Mouse (Mus musculus) urinary bladder, postnatal 36 days (tissue): ENCODE data around the gene B9d2.

Experiments
- DNase-seq, 2 experiments: peaks; one replicate each; pipeline ENCODE4 v3.0.0; 2022; ENCODE audit warnings: low spot score in 2 of 2, mixed read lengths in 1 of 2

B9d2 gene

DNA sequence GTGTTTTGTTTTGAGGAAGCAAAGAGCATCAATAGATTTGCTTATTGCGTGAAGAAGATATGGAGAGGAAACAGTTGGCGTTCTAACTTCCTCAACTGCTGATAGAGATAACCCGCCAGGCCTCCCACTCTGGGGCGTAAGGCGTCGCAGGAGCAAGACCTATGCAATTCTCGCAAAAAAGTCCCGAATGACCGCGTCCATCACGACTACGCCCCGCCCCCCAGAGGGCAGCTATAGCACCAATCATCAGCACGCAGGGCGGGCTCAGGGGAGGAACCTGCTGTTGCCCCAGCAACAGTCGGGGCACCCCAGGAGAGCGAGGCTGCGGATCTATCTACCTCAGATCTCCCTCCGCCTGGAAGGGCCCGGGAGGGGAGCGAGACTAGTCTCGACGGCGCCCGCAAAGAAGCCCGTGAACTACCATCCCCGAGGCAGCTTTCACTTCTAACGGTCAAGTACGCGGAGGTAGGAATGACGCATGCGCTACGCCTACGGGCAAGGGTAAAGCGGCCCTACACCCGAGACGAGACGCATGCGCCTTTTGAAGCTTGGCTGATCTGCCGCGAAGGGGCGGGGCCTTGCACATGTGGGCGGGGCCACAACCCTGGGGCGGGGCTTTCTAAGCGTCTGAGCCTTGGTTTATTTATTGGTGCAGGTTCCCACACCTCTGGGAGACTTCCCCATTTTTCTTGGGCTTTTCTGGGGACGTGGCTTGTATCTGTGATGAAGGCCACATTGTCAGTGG is at the start of gene B9d2:
Gene B9d2, plus strand, starts transcription at position 267 of the 745 bp plus-strand sequence.
- peak; percentile 96 for DNase-seq

DNA sequence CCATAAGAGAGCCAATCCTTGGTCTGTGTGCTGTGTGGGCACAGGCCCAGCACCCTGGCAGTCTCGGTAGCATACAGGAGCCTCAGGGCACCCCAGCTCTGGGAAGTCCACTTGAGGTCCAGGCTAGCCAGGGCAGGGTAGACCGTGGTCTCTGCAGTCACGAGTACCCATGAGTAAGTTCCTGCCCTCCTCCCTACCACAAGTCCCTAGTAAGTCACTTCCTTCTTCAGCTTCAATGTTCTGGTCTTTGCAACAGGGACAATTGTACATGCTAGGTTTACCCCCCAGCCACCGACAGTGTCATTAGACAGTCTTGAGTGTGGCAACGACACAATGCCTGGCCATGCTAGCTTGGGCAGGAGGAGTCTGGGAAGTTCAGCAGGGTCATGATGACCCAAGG is 47.9 kb upstream of the B9d2 start:
- DNase-seq: no peak

DNA sequence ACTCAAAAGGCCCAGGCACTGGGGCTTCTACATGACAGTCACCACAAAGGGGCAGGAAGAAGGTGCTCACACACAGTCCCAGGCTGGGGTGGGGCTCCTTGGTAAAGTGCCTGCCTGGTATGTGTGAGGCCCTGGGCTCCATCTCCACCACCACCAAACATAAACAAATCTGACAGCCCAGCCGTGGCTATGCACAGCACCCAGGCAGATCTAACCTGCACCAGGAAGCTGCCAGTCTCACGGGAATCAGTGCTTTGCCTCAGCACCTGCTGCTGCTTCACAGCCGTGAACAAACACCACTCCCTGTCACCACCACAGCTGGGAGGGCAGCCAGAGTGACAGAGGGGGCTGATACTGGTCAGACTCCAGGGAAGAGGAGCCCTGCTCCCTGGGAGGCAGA is 44.2 kb upstream of the B9d2 start:
- DNase-seq: no peak

DNA sequence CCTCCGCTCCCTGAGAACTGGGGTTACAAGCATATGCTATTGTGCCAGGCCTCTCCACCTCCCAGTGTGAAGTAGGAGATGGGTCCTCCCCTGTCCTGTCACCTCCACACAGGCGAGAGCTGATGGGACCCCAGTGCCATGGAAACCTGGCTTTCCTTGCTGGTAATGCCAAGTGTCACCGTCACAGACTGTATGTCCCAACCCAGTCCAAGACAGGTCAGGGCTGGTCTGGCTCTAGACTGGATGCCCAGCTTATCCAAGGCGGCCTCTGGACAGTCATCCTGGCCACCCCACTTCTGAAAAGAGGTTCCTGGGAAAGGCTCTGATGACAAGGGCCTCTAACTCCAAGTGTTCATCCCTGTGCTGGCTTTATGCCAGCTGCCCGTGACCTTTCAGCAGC is 43.5 kb upstream of the B9d2 start:
- DNase-seq: no peak

DNA sequence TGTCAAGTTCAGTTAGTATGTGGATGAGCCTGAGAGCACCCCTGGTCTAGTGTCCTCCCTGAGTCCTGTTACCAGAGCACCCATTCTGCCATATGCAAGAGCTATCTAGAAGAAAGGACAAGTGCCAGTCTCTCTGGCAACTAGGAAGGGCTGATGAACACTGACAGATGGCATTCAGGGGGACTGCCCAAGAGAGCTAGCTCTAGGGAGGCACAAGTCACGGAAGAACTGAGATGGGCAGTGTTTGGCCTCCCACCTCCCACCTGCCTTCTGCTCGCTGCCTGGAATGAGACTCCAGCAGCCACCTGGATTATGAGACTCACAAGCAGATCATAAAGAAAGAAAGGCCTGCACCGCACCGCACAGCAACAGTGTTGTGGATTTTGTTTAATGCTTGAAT is 40.8 kb upstream of the B9d2 start:
- no peak for DNase-seq

DNA sequence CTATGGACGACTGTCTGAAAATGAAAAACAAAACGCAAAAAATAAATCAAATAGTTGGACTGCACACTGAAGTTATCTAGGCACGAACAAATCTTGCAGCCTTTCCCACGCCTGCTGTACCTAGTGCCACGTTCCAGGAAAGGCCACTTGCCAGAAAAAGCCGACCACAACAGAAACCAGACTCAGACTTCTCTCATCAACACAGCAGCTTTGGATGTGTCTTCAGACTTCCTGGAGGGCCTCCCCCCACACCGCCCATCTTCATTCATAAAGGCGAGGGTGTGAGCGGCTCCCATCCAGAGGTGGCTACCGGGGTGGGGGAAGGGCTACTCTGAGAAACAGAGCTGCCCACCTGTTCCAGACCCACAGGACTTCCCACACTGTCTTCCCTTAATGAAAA is 36.4 kb upstream of the B9d2 start:
- DNase-seq: no peak

DNA sequence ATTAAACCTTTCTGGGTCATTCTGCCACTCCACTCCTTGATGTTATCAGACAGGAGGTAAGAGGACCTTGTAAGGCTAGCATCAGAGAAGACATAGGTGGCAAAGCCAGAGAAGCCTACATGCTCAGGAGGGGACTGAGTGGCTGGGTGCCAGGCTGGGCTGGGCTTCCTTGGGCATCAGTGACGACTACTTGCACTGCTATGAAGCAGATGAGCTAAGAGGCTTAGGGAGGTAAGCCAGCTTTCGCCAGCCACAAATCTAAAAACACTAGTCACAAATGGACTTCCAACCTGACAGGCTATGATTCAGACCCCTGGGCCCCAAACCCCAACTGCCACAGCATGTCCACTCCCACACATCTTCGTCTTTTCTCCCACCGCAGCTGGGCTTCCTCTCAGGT is 35.9 kb upstream of the B9d2 start:
- DNase-seq: no peak

DNA sequence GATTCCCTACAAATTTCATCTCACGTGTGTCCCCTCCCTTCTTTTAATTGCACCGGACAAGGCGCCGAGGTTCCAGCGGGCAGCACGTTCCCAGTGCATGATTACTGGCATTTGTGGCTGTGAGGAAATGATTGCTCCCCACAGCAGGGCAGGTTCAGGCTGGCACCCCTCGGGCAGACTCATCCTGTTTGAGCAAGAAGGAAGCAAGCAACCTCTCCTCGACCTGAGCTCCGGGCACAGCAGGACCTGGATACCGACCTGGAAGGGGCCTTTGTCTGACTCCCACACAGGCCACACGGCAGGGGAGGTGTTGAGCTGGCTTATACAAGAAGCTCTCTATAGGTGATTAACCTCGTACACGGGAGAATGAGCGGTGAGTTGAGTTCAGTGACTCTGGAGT is 35.5 kb upstream of the B9d2 start:
- DNase-seq: peak; percentile 32 to 70

DNA sequence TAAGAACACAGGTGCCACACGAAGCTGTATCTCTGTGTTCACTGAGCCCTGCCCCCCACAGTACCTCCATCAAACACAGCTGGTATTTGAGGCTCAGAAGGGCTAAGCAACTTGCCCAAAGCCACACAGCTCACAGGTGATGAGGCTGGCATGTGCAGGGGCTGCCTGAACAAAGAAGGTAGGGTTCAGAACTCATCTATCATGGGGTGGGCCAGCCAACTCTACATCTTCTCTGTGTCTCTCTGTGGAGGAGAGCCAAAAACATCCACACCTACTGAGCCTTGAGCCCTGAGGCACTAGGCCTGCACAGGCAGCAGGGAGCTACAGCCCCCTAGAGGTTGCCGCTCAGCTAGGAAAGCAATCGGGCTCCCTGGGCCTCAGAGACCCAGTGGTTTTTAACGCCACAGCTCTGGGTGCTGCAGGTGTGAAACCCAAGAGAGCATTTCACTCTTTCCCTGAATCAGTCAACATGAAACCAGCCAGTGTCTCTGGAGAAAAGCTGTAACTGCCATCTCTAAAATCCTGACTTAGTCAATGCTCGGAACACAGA is 32.9 kb upstream of the B9d2 start:
- DNase-seq: no peak

DNA sequence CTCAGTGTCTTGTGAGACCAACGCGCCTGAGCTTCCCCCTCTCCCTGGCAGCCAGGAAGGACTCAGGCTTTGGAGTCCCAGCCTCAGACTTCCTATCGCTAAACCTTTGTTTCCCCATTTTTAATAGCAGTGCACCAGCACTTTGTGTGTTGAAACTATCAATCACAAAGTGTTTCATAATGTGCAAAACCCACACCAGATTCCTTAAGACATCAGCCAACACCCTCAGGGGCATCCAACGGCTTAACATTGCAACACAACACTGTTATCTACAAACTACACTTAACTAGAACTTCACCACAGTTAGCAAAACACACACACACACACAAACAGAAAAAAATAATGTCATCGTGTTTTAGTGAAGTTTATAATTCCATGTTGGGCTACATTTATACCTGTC is 30.7 kb upstream of the B9d2 start:
- DNase-seq: no peak

DNA sequence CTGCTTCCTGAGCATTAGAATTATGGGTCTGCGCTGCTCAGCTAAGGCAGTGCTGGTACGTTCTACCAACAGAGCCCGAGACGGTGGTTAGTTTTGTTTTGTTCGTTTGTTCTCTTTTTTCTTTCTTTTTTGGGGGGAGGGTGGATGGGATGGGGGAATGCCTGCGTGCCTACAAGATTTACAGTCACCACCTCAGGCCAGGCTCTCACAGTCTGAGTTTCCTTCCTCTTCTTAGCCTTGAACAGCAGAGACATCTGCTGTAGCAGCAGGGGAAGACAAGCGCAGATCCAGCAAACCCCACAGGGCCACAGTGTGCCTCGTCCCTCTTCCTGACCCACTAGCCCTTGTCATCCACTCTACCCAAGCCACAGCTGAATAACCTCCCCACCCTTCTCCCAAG is 29.3 kb upstream of the B9d2 start:
- no peak for DNase-seq

DNA sequence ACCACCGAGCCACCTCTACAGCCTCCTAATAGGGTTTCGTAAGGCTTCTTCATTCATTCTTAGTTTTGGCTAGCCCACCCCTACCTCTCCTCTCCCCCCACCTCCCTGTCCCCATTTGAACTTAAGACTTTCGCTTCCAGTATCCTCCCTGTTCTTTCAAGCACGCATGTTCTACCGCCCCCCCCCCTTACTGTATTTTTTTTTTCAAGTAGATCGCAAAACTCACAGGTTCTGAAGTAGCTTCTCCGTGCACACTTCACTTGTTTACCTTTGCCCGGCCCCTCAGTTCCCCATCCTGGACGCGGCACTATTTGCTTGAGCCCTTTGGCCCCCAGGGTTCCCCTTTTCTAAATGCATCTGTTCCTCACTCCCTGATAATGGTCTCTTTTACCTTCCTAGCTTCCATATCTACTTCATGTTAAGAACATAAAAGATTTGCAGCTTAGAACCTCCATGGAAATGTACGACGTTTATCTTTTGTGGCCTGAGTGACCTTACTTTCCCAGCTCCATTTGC is 28.3 kb upstream of the B9d2 start:
- DNase-seq: no peak

DNA sequence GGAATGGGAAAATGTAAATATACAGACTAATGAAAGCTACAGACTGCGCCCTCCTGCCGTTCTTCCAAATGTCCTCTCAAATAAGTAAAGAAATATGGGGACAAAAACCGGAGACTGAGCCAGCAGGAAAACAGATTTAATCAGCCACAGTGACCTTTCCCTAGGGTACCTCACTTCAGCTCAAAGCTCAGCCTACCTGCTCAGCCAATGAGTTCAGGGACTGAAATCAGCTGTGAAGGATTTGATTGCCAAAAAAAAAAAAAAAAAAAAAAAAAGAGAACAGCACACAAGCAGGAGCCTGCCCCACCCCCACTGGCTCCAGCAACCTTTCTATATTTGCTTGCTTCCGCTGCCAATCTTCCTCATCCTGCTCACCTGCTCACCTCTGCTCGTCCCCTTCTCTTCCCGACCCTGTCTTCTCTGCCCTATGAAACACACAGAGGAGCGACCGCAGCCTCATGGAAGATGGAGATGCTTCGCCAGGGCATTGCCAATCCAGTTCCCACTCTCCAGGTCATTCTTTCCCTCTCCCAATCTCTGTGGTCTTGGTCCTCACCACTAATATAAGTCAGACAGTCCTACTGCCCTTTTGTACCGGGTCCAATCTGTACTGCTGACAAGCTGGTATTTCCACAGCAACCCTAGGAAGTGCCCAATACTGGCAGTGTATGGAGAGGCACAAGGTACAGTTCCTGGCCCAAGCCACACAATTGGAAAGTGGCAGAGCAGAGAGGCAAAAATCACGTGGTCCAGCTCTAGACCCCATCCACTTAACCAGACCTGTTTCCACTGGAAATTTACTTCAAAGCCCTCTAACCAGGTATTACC is 24.8 kb upstream of the B9d2 start:
- peak in 1 of 2 experiments; percentile 44 for DNase-seq

DNA sequence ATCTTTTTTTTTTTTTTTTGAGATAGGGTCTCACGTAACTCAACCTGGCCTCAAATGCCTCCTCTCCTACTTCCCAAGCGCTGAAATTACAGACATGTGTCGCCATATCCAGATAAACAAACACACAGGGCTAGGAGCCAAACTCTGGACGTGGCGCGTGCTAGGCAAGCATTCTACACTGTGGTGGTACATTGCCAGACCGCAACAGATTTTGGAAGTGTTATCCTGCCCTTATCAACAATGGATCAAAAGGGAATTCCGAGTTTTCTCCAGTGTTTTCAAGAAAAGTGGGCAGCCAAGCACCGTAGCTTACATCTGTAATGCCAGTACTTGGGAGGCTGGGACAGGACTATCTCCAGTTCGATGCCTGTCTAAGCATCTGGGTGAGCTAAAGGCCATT is 22.8 kb upstream of the B9d2 start:
- DNase-seq: peak in 1 of 2 experiments; percentile 33

DNA sequence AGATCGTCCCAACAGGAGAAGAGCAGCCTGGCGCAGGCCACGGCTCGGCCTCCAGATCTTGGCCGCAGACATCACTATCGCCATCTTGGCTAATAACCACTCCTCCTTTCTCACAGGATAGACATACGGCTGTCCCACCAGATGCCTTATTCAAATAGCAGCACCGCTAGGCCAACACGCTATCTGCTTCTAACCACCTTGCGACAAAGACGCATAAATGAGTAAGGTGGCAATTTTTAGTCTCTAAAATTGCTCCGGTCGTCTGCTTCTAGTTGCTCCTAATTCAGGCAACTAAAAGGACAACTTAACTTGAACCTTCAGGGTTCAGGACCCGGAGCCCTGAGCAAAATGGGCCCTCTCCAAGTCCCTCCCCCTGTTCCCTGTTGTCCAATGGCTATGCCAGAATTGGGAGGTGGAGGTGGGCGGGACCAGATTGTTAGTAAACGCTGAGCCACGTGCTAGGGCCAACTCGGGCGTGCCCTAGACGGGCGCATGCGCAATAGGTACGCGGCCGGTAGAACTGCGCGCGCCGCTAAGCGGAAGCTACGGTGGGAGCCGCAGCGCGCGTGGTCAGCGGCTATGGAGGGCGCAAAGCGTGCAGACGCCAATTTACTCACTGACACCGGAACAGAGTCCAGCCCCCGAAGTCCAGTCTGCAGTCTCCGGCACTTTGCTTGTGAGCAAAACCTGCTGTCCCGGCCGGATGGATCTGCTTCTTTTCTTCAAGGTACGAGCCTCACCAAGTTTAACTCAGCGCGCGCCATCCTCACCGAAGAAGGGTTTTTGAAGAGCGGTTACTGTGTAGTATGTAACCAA is 21.7 kb upstream of the B9d2 start, which contains the start of the genes Bckdha and Exosc5:
Gene Bckdha, minus strand, starts transcription at position 325 of the 816 bp plus-strand sequence.
Gene Exosc5, plus strand, starts transcription at position 508 of the 816 bp plus-strand sequence.
- peak; percentile 99 for DNase-seq

DNA sequence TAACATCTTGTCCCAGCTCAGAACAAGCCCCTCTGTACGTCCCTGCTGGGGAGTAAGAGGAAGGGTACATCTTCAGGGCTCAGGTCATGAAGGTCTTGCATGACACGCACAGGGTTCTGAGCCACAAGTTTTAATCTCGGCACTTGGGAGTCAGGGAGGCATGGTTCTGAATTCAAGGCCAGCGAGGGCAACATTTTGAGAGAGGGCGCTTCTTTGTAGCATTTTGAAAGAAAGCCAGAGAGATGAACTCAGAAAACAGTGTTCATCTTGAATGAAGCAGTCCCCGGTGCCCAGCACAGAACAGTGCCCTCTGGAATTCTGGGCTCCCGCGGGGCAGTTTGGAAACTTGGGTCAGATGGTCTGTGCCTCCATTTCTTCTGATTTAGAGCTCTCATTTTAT is 14.2 kb upstream of the B9d2 start:
- no peak for DNase-seq

DNA sequence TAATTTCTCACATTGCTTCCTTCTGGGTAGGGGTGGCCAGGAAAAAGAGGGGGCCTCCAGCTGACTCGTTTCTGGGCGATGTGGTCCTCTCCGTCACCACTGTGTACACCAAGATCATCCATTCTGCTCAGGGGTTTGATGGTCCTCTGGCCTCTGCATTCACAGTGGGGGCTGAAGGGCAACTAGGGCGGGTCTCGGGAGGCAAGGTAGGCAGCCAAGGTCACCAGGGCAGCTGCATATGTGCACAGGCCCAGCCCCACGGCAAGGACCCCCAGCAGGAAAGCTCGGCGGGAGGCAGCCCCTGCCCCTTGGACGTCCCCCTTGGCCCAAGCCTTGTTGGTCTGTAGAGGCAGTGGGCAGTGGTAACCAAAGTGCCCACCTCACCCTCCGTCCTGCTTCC is 11.4 kb upstream of the B9d2 start:
- no peak for DNase-seq

DNA sequence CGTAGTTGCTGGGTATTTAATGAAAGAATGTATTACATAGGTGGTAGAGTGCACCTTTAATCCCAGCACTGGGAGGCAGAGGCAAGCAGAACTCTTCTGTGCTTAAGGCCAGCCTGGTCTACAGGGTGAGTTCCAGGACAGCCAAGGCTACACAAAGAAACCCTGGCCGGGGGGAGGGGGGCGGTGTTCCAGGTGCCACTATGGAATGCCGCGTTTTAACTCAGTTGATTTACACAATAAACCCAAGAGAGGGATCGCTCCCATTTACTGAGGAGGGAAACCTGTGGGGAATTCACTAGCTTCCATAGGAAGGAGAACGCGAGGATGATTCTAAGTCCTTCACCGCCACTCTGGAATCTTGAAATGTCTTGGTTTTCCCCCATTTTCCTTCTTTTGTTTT is 10.9 kb upstream of the B9d2 start:
- no peak for DNase-seq

DNA sequence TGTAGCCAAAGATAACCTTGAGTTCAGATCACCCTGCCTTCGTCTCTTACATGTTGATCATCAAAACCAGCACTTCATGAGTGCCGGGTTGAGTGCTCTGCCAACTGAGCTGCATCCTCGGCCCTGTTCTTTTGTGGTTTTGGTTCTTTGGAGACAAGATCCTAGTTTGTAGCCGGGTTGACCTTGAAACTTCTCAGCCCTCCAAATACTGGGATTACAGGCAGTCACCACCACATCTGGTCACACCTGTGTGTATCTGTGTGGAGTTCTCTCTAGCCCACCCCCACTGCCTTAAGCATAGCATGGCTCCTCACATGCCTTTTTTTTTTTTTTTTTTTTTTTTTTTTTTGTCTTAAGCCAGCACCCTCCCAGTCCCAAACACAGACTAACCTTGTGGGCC is 10.5 kb upstream of the B9d2 start:
- DNase-seq: no peak

DNA sequence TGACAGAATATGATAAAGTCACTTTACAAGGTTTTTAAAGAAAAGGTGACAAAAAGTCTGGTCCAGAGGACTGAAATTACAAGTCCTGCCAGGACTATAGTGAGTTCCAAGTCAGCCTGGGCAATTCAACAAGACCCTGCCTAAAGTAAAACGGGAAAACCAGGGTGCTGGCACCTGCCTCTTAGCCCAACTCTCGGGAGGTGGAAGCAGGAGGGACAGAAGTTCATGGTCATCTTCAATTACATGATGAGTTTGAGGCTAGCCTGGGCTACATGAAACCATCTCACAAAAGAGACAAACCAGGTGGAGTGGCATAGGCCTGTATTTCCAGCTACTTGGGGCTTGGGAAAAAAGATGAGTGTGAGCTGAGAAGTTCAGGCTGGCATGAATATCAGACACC is 8.9 kb upstream of the B9d2 start:
- DNase-seq: no peak

DNA sequence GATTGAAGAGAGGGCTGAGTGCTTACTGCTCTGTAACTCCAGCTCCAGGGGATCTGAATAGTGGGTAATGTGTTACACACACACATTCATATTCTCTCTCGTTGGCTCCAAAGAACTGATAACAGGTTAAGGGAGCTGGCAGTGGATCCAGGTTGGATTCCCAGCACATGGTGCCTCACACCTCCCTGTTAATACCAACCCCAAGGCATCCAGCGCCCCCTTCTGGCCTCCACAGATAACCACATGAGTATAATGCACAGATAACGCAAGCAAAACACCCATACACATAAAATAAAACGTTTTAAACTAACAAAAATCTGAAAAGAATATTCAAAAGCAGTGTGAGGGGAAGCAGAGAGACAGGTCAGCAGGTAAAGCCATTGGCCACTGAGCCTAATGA is 8.1 kb upstream of the B9d2 start:
- DNase-seq: no peak

DNA sequence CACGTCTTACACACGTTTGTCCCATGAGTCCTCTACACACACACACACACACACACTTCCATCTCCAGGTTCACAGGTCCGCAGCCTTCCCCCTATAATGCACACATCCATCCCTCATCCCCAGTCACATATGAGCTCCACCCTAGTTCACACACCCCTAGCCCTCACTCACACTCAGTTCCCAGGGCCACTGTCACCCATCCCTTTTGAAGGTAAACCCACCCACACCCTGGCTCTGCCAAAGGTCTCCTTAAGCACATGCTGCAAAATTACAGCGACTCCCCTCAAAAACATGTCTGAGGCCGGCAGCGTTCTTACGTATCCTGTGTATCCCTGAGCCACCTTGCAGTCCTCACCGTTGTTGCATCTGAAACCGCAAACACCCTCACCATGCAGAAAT is 6.3 kb upstream of the B9d2 start:
- DNase-seq: no peak
